Mouse (Mus musculus): ENCODE results near the gene Ugt2b5.
"Not testable (repeated sequence)": the region's sequence is repeated elsewhere in the genome, so short reads cannot be mapped to it uniquely, and the experiment has no call there.

The Ugt2b5 gene

GRCm38 (mm10) chr5:87140196-87140595 is at the start of gene Ugt2b5:
Gene Ugt2b5, minus strand, starts transcription at chr5:87140318.
- not testable (repeated sequence) for DNase-seq (ENCODE audit: low read depth in 1 of 2, low spot score in 2 of 2)

- DNase-seq (ENCODE audit: low read depth in 1 of 2, low spot score in 2 of 2), result not testable (repeated sequence)
Observed at GRCm38 (mm10) chr5:87175780-87176179, 35.7 kb upstream of the Ugt2b5 start.

GRCm38 (mm10) chr5:87174671-87175070 is 34.6 kb upstream of the Ugt2b5 start:
- DNase-seq (ENCODE audit: low read depth in 1 of 2, low spot score in 2 of 2), result no peak

DNA sequence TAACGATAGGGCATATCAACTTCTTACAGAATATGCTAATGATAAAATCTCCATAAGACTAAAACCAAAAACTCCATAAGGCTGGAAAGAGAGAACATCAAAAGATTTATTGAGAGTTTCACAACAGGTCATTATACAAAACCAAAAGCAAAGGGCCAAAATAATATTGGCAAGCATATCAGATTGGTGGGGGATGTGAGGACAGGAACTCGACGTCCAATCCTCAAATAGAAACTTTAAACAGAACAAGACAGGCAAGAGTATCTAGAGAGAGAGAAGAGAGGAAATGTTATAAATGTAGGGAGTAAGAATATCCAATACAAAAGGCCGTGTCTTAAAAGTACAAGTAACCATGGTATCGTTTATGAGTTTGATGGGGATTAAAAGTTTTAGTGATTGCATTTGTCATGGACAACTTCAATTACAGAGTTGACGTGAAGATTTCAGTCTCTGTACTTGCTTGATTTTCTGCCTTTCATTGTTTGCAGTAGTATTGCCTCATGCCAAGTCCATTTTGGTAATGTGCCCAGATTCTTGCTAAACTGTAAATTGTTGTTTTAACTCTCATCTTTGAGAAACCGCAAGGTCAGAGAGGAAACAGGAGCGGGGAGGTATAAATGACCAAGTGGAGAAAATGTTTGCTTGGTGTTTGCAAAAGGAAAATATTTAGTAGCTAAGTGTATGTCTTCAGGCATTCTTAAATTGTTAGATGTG is 7.8 kb upstream of the Ugt2b5 start:
- no peak for DNase-seq (ENCODE audit: low read depth in 1 of 2, low spot score in 2 of 2)

DNA sequence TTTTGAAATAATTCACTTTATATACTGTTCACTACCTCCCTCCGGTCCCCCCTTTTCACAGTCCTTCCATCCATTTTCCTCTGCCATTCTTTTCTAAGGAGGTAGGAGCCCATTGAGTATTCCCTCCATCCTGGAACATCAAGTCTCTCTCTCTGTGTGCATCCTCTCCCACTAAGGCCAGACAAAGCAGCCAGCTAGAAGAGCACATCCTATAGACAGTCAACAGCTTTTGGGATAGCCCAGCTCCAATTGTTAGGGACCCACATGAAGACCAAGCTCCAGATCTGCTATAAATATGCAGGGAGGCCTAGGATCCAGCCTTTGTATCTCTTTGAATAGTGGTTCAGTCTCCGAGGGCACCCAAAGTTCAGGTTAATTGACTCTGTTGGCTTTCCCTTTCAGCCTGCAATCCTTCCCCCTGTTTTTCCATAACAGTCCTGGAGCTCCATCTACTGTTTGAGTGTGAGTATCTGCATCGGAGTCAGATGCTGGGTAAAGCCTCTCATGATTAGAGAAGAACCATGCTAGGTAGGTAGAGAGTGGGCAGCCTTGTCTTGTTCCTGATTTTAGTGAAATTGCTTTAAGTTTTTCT is 2.8 kb upstream of the Ugt2b5 start:
- no peak for DNase-seq (ENCODE audit: low read depth in 1 of 2, low spot score in 2 of 2)

DNA sequence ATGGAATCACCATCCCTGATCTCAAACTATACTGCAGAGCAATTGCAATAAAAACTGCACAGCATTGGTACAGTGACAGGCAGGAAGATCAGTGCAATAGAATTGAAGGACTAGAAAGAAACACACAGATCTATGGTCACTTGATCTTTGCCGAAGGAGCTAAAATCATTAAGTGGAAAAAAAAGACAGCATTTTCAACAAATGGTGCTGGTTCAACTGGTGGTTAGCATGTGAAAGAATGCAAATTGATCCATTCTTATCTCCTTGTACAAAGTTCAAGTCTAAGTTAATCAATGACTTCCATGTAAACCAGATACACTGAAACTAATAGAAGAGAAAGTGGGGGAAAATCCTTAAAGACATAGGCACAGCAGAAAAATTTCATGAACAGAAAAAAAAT is 36.4 kb downstream of the Ugt2b5 start:
- DNase-seq (ENCODE audit: low read depth in 1 of 2, low spot score in 2 of 2), result not testable (repeated sequence)

DNA sequence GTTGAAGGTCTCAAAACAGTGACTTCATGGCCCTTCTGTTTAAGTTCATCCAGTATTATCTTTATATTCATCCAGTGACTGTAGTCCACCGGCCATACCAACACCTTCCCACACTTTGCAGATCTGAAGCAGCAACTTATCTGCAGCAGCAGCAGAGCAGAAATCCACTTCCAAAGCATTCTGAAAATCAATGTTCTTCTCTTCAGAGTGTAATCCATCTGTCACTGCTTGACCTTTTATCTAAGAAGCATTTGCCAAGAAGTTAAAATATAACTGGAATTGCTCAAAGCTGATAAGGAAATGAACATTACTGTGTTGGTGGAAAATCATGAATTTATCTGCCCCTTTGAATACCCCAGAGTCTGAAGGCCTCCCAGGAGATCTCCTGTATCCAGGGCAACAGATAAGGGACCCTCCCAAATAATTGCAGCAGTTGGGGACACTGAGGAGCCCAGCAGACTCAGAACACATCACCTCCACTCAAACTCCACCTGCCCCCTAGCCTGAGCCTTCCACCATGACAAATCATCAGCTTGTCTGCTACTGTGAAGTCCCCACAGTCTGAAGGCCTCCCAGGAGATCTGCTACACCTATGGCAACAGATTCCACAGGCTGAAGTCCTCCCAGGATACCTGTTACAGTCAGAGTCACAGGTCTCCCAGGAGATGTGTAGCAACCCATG is 47.6 kb downstream of the Ugt2b5 start, which contains the start of gene Ugt2b36:
Ugt2b36 (minus strand) TSS at position 210 of the 682 bp plus-strand sequence.
- no peak for DNase-seq (ENCODE audit: low read depth in 1 of 2, low spot score in 2 of 2)

DNA sequence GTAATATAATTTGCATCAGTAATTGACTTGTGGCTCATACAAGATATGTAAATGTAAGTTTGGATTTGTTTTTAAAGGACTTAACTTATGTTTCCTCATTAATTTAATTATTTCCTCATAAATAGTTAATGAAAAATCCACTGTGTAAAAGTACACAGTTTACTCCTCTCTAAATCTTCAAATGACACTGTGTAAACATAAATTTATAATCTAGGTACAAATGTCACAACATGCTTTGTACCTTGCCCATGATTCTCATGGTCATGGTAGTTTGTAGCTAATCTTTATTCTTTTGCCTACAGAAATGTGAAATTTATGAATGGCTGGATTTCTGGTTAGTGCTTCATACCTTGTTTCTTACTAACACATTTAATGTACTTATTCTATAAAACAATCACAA is 49.0 kb downstream of the Ugt2b5 start:
- no peak for DNase-seq (ENCODE audit: low read depth in 1 of 2, low spot score in 2 of 2)

GRCm38 (mm10) chr5:87089264-87089663 is 50.9 kb downstream of the Ugt2b5 start:
- DNase-seq (ENCODE audit: low read depth in 1 of 2, low spot score in 2 of 2), result no peak

- no peak for DNase-seq (ENCODE audit: low read depth in 1 of 2, low spot score in 2 of 2)
Observed at GRCm38 (mm10) chr5:87086269-87086668, 53.8 kb downstream of the Ugt2b5 start.

All from monocyte, adult 2 months (primary cell).